Mouse (Mus musculus): ENCODE results near the gene Olfr270. TPM values are rescaled to one million over a fixed set of nuclear protein-coding genes. Genes with fewer than 3 reads are reported as not detected.

Olfr270 gene
- polyA plus RNA-seq (2014; fragmentation: Nextera tagmentation; extraction: Ambion mirVana), result not detected in 2 replicates

GRCm38 (mm10) chr4:52964247-52964646 lies at the start of gene Olfr270:
Olfr270 (plus strand) TSS chr4:52964547.
- Histone ChIP-seq H3K36me3 (ENCODE audit: control insufficient read depth, insufficient read depth, low read length) (no peaks in the 10 kb centered on the region), H3K9me3 (replicated peaks; ENCODE audit: control insufficient read depth, low read length) (no peaks in the 10 kb centered on the region), H3K27ac (ENCODE audit: low read depth, low read length) (no peak within 1 kb of the TSS), H3K4me1 (ENCODE audit: control insufficient read depth, insufficient read depth, low read length) (no peaks in the 10 kb centered on the region), H3K27me3 (ENCODE audit: control insufficient read depth, insufficient read depth, low read length) (no peaks in the 10 kb centered on the region), H3K9ac (ENCODE audit: low read depth, low read length) (no peak within 1 kb of the TSS), H3K4me2 (no peak within 1 kb of the TSS), H3K4me3 (ENCODE audit: low read depth, low read length) (no peak within 1 kb of the TSS)
- ATAC-seq (replicated peaks; ENCODE audit: insufficient number of reproducible peaks, low FRiP score, low TSS enrichment), result no peak

- WGBS (ENCODE audit: insufficient replicate concordance), result 71% methylated on average over 6 of the region's 6 CpGs
- H3K9ac ChIP-seq (ENCODE audit: low read depth, low read length), result no peak overlapping the region
- H3K27ac ChIP-seq (ENCODE audit: low read depth, low read length), result no peak overlapping the region
- H3K9me3 ChIP-seq (replicated peaks; ENCODE audit: control insufficient read depth, low read length), result no peaks in the 10 kb centered on the region
- no peaks in the 10 kb centered on the region for H3K4me1 ChIP-seq (ENCODE audit: control insufficient read depth, insufficient read depth, low read length)
- no peaks in the 10 kb centered on the region for H3K36me3 ChIP-seq (ENCODE audit: control insufficient read depth, insufficient read depth, low read length)
- H3K4me3 ChIP-seq (ENCODE audit: low read depth, low read length), result no peak overlapping the region
- no peak overlapping the region for H3K4me2 ChIP-seq
- H3K27me3 ChIP-seq (ENCODE audit: control insufficient read depth, insufficient read depth, low read length), result no peaks in the 10 kb centered on the region
- ATAC-seq (replicated peaks; ENCODE audit: insufficient number of reproducible peaks, low FRiP score, low TSS enrichment), result no peak
These were observed 47.6 kb upstream of the Olfr270 start for GRCm38 (mm10) chr4:52916659-52917310.

GRCm38 (mm10) chr4:52917311-52917688 lies 47.0 kb upstream of the Olfr270 start:
- ATAC-seq (replicated peaks; ENCODE audit: insufficient number of reproducible peaks, low FRiP score, low TSS enrichment), result no peak
- H3K27me3 ChIP-seq (ENCODE audit: control insufficient read depth, insufficient read depth, low read length), result no peaks in the 10 kb centered on the region
- no peaks in the 10 kb centered on the region for H3K4me1 ChIP-seq (ENCODE audit: control insufficient read depth, insufficient read depth, low read length)
- H3K4me3 ChIP-seq (ENCODE audit: low read depth, low read length), result no peak overlapping the region
- H3K4me2 ChIP-seq, result no peak overlapping the region
- H3K9ac ChIP-seq (ENCODE audit: low read depth, low read length), result no peak overlapping the region
- 76% methylated on average over 2 of the region's 2 CpGs for WGBS (ENCODE audit: insufficient replicate concordance)
- no peaks in the 10 kb centered on the region for H3K9me3 ChIP-seq (replicated peaks; ENCODE audit: control insufficient read depth, low read length)
- H3K27ac ChIP-seq (ENCODE audit: low read depth, low read length), result no peak overlapping the region
- no peaks in the 10 kb centered on the region for H3K36me3 ChIP-seq (ENCODE audit: control insufficient read depth, insufficient read depth, low read length)

- Histone ChIP-seq H3K9ac (ENCODE audit: low read depth, low read length) (no peak within 1 kb of the TSS), H3K4me1 (ENCODE audit: control insufficient read depth, insufficient read depth, low read length) (no peaks in the 10 kb centered on the region), H3K4me3 (ENCODE audit: low read depth, low read length) (no peak within 1 kb of the TSS), H3K36me3 (ENCODE audit: control insufficient read depth, insufficient read depth, low read length) (no peaks in the 10 kb centered on the region), H3K27ac (ENCODE audit: low read depth, low read length) (no peak within 1 kb of the TSS), H3K9me3 (replicated peaks; ENCODE audit: control insufficient read depth, low read length) (no peaks in the 10 kb centered on the region), H3K27me3 (ENCODE audit: control insufficient read depth, insufficient read depth, low read length) (no peaks in the 10 kb centered on the region), H3K4me2 (no peak within 1 kb of the TSS)
- WGBS (ENCODE audit: insufficient replicate concordance), result 78% methylated on average over 2 of the region's 2 CpGs
- ATAC-seq (replicated peaks; ENCODE audit: insufficient number of reproducible peaks, low FRiP score, low TSS enrichment), result no peak
These were observed 45.3 kb upstream of the Olfr270 start, which contains the start of gene Olfr272 for GRCm38 (mm10) chr4:52919078-52919477. Olfr272 (minus strand) TSS chr4:52919178.

- ATAC-seq (replicated peaks; ENCODE audit: insufficient number of reproducible peaks, low FRiP score, low TSS enrichment), result no peak
- no peak overlapping the region for H3K27ac ChIP-seq (ENCODE audit: low read depth, low read length)
- no peak overlapping the region for H3K9ac ChIP-seq (ENCODE audit: low read depth, low read length)
- H3K36me3 ChIP-seq (ENCODE audit: control insufficient read depth, insufficient read depth, low read length), result no peaks in the 10 kb centered on the region
- no peak overlapping the region for H3K4me3 ChIP-seq (ENCODE audit: low read depth, low read length)
- H3K9me3 ChIP-seq (replicated peaks; ENCODE audit: control insufficient read depth, low read length), result no peaks in the 10 kb centered on the region
- H3K4me1 ChIP-seq (ENCODE audit: control insufficient read depth, insufficient read depth, low read length), result no peaks in the 10 kb centered on the region
- WGBS (ENCODE audit: insufficient replicate concordance), result 85% methylated on average over 4 of the region's 4 CpGs
- no peaks in the 10 kb centered on the region for H3K27me3 ChIP-seq (ENCODE audit: control insufficient read depth, insufficient read depth, low read length)
- no peak overlapping the region for H3K4me2 ChIP-seq
These were observed 33.9 kb upstream of the Olfr270 start for GRCm38 (mm10) chr4:52930480-52930879.

- H3K4me3 ChIP-seq (ENCODE audit: low read depth, low read length), result no peak overlapping the region
These were observed 17.7 kb upstream of the Olfr270 start for GRCm38 (mm10) chr4:52946665-52947064.

GRCm38 (mm10) chr4:52949005-52949404 lies 15.3 kb upstream of the Olfr270 start:
- Histone ChIP-seq H3K27ac (ENCODE audit: low read depth, low read length) (no peak overlapping the region), H3K9me3 (replicated peaks; ENCODE audit: control insufficient read depth, low read length) (no peaks in the 10 kb centered on the region), H3K4me2 (no peak overlapping the region), H3K36me3 (ENCODE audit: control insufficient read depth, insufficient read depth, low read length) (no peaks in the 10 kb centered on the region), H3K9ac (ENCODE audit: low read depth, low read length) (no peak overlapping the region), H3K4me1 (ENCODE audit: control insufficient read depth, insufficient read depth, low read length) (no peaks in the 10 kb centered on the region), H3K4me3 (ENCODE audit: low read depth, low read length) (no peak overlapping the region), H3K27me3 (ENCODE audit: control insufficient read depth, insufficient read depth, low read length) (no peaks in the 10 kb centered on the region)
- no peak for ATAC-seq (replicated peaks; ENCODE audit: insufficient number of reproducible peaks, low FRiP score, low TSS enrichment)
- 76% methylated on average over 2 of the region's 2 CpGs for WGBS (ENCODE audit: insufficient replicate concordance)

More at GRCm38 (mm10) chr4:52946665-52947064, 17.7 kb upstream of the Olfr270 start:
- Histone ChIP-seq H3K9me3 (replicated peaks; ENCODE audit: control insufficient read depth, low read length) (no peaks in the 10 kb centered on the region), H3K36me3 (ENCODE audit: control insufficient read depth, insufficient read depth, low read length) (no peaks in the 10 kb centered on the region), H3K4me2 (no peak overlapping the region), H3K27me3 (ENCODE audit: control insufficient read depth, insufficient read depth, low read length) (no peaks in the 10 kb centered on the region), H3K27ac (ENCODE audit: low read depth, low read length) (no peak overlapping the region), H3K9ac (ENCODE audit: low read depth, low read length) (no peak overlapping the region), H3K4me1 (ENCODE audit: control insufficient read depth, insufficient read depth, low read length) (no peaks in the 10 kb centered on the region)
- no peak for ATAC-seq (replicated peaks; ENCODE audit: insufficient number of reproducible peaks, low FRiP score, low TSS enrichment)

- no peak overlapping the region for H3K4me3 ChIP-seq (ENCODE audit: low read depth, low read length)
- 32% methylated on average over 4 of the region's 4 CpGs for whole genome bisulfite sequencing (ENCODE audit: insufficient replicate concordance)
- no peak for ATAC-seq (replicated peaks; ENCODE audit: insufficient number of reproducible peaks, low FRiP score, low TSS enrichment)
These were observed 5.7 kb upstream of the Olfr270 start for GRCm38 (mm10) chr4:52958693-52959092.

GRCm38 (mm10) chr4:52985216-52985615 lies 20.9 kb downstream of the Olfr270 start:
- Histone ChIP-seq H3K9ac (ENCODE audit: low read depth, low read length) (no peak overlapping the region), H3K4me1 (ENCODE audit: control insufficient read depth, insufficient read depth, low read length) (no peaks in the 10 kb centered on the region), H3K4me3 (ENCODE audit: low read depth, low read length) (no peak overlapping the region), H3K36me3 (ENCODE audit: control insufficient read depth, insufficient read depth, low read length) (no peaks in the 10 kb centered on the region), H3K27ac (ENCODE audit: low read depth, low read length) (no peak overlapping the region), H3K9me3 (replicated peaks; ENCODE audit: control insufficient read depth, low read length) (no peaks in the 10 kb centered on the region), H3K27me3 (ENCODE audit: control insufficient read depth, insufficient read depth, low read length) (no peaks in the 10 kb centered on the region), H3K4me2 (no peak overlapping the region)
- no peak for ATAC-seq (replicated peaks; ENCODE audit: insufficient number of reproducible peaks, low FRiP score, low TSS enrichment)
- 65% methylated on average over 2 of the region's 2 CpGs for WGBS (ENCODE audit: insufficient replicate concordance)

More at GRCm38 (mm10) chr4:52958693-52959092, 5.7 kb upstream of the Olfr270 start:
- no peak overlapping the region for H3K4me2 ChIP-seq
- H3K9me3 ChIP-seq (replicated peaks; ENCODE audit: control insufficient read depth, low read length), result no peaks in the 10 kb centered on the region
- H3K4me1 ChIP-seq (ENCODE audit: control insufficient read depth, insufficient read depth, low read length), result no peaks in the 10 kb centered on the region
- no peak overlapping the region for H3K9ac ChIP-seq (ENCODE audit: low read depth, low read length)
- H3K27ac ChIP-seq (ENCODE audit: low read depth, low read length), result no peak overlapping the region
- no peaks in the 10 kb centered on the region for H3K27me3 ChIP-seq (ENCODE audit: control insufficient read depth, insufficient read depth, low read length)
- no peaks in the 10 kb centered on the region for H3K36me3 ChIP-seq (ENCODE audit: control insufficient read depth, insufficient read depth, low read length)
